Mouse (Mus musculus): ENCODE measurements around the gene Susd3.

GRCm38 (mm10) chr13:49291949-49292348 is 43.4 kb upstream of the Susd3 start:
- TF ChIP-seq CTCF (IDR thresholded peaks at IDR 0.05; ENCODE audit: low read depth, low read length) (no peak), POLR2AphosphoS5 (IDR thresholded peaks at IDR 0.05; ENCODE audit: insufficient replicate concordance, low read depth, low read length) (no peak), GATA1 (IDR thresholded peaks at IDR 0.05; ENCODE audit: borderline replicate concordance, low read length) (no peak), TAL1 (conservative IDR thresholded peaks at IDR 0.05; ENCODE audit: low read depth, low read length) (no peak), GATA2 (IDR thresholded peaks at IDR 0.05; ENCODE audit: borderline replicate concordance, low read depth, low read length) (no peak)
